Mouse (Mus musculus): Measurements from ENCODE around the gene Smoc1. TPM values are rescaled to one million over a fixed set of nuclear protein-coding genes. Genes with fewer than 3 reads are reported as not detected.

The Smoc1 gene
- polyA plus RNA-seq (2014; fragmentation: Illumina TruSeq; extraction: RNeasy Lipid Tissue Mini Kit (QIAGEN cat#74804); ENCODE audit: low read depth, low replicate concordance), result 5.8 TPM

DNA sequence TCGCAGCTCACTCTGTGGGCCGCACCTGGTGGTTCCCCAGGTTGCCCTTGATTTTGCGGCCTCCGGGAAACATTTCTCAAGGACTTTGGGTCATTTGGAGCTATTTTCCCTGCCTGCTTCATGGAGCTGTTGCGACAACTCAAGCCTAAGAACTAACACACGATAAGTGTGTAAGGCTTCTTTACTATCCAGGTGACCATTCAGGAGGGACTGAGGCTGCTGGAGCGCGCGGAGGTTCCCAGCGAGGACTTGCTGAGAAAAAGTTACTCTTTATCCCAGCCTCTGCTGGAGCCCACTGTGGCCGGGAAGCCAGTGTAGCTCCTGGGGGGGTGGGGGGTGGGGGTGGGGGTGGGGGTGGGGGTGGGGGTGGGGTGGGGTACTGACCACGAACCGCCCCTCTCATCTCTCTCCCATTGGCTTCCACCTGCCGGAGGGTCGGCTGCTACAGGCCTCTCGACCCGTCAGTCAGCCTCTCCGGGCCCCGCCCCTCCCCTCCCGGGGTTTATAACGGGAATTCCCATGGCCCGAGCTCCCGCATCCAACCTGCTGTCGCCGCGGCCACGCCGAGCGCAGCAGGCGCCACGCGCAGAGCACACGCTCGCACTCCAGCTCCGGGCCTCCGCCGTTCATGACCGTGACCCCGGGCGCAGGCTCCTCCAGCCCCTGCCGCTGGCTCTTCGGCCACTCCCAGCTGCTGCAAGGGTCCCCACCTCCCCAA, at the start of gene Smoc1:
Smoc1 (plus strand) TSS at position 532 of the 718 bp plus-strand sequence.

Other genes with a start within 250 kb of the Smoc1 start
- gene Susd6, start 236.3 kb upstream of the Smoc1 start, polyA plus RNA-seq (2014; fragmentation: Illumina TruSeq; extraction: RNeasy Lipid Tissue Mini Kit (QIAGEN cat#74804); ENCODE audit: low read depth, low replicate concordance), result 12.4 TPM
- gene Srsf5, start 81.3 kb upstream of the Smoc1 start, polyA plus RNA-seq (2014; fragmentation: Illumina TruSeq; extraction: RNeasy Lipid Tissue Mini Kit (QIAGEN cat#74804); ENCODE audit: low read depth, low replicate concordance), result 254 TPM
- gene Slc10a1, start 58.1 kb upstream of the Smoc1 start, polyA plus RNA-seq (2014; fragmentation: Illumina TruSeq; extraction: RNeasy Lipid Tissue Mini Kit (QIAGEN cat#74804); ENCODE audit: low read depth, low replicate concordance), result 0.13 TPM

All from testis, adult 10 weeks (tissue).